Mouse (Mus musculus): Measurements from ENCODE around the gene Vasp. TPM values are rescaled to one million over a fixed set of nuclear protein-coding genes. Genes with fewer than 3 reads are reported as not detected.

Gene Vasp
- total and polyA plus RNA-seq, 3 experiments, result 130 to 185 TPM; not detected in 1

DNA sequence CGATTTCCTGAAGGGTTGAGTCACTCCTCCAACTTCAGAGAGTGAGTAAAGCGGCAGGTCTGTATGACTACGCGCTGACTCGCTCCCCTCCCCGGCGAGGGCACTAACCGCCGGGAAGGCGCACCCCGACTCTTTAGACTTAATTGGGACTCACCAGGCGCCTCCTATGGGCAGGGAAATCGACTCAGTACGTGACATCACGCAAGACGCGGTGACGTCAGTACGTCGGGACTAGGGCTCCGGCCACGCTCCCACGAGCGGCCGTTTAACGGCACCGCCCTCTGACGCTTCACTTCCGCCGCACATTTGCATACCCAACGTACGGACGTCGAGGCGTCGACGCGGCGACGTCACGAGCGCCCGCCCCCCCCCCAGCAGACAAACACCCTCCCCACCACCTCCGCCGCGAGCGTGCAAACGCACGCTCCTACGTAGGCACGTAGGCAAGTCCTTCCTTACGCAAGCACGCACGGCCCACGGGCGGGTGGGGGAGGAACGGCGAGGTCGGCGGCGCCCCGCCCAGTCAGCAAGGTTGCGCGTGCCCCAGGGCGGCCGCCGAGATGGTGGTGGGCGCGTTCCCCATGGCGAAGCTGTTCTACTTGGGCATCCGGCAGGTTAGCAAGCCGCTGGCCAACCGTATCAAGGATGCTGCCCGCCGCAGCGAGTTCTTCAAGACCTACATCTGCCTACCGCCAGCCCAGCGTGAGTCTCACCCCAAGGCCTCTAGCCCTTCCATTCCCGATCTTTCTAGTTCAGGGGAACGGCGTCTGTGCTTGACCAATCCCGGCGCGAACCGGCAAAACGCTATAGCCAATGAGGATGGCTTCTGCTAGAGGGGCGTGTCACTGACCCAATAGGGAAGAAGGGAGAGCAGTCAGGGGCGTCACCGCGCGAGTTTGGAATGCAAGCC is 43.5 kb downstream of the Vasp start, which contains the start of gene Opa3 (continued):
- peak; percentile 11; the same call in 1 of the 2 replicates for TF ChIP-seq TCF12 (IDR thresholded peaks at IDR 0.05; ENCODE audit: low read depth, low read length)
- peak; percentile 86 for TF ChIP-seq MXI1 (IDR thresholded peaks at IDR 0.05; ENCODE audit: low read depth, low read length)
- 0 out of 2 replicates have a peak, but pooled peaks have one; percentile 21 for TF ChIP-seq ELF1 (IDR thresholded peaks at IDR 0.05; ENCODE audit: low read depth, low read length)
- TF ChIP-seq JUND (IDR thresholded peaks at IDR 0.05; ENCODE audit: low read depth, low read length), result no peak
- peak; percentile 79 for TF ChIP-seq MAX (IDR thresholded peaks at IDR 0.05; ENCODE audit: low read length)
- TF ChIP-seq GATA1 (IDR thresholded peaks at IDR 0.05; ENCODE audit: low read depth, low read length), result no peak
- peak; percentile 70 for TF ChIP-seq SIN3A (IDR thresholded peaks at IDR 0.05; ENCODE audit: low read length)
- no peak for TF ChIP-seq ZNF384 (IDR thresholded peaks at IDR 0.05; ENCODE audit: low read depth, low read length)
- TF ChIP-seq ZC3H11A (IDR thresholded peaks at IDR 0.05; ENCODE audit: low read depth, low read length), result no peak
- no peak for TF ChIP-seq USF2 (IDR thresholded peaks at IDR 0.05; ENCODE audit: borderline replicate concordance in 1 of 2, insufficient read depth in 1 of 2, low read depth in 1 of 2, low read length in 2 of 2)
- peak; percentile 45; the same call in 1 of the 2 replicates for TF ChIP-seq MYC (IDR thresholded peaks at IDR 0.05; ENCODE audit: low read depth, low read length)
- TF ChIP-seq HCFC1 (IDR thresholded peaks at IDR 0.05; ENCODE audit: low read depth, low read length), result peak; percentile 83
- TF ChIP-seq NRF1 (IDR thresholded peaks at IDR 0.05; ENCODE audit: insufficient read depth, low read depth, low read length, poor library complexity, severe bottlenecking), result peak; percentile 54; the same call in 1 of the 2 replicates
- TF ChIP-seq MAFK (IDR thresholded peaks at IDR 0.05; ENCODE audit: borderline replicate concordance, low read depth, low read length), result no peak
- TF ChIP-seq TBP (IDR thresholded peaks at IDR 0.05; ENCODE audit: low read depth, low read length), result peak; percentile 86
- peak; percentile 98 for TF ChIP-seq MAZ (IDR thresholded peaks at IDR 0.05; ENCODE audit: low read depth, low read length)
- peak in 1 of 2 experiments; percentile 11; a peak in 2 of 4 replicates for TF ChIP-seq EP300 (IDR thresholded peaks at IDR 0.05; ENCODE audit: low read depth in 1 of 2, low read length in 2 of 2)
- no peak for TF ChIP-seq RCOR1 (IDR thresholded peaks at IDR 0.05; ENCODE audit: low read depth, low read length)
- TF ChIP-seq ZKSCAN1 (IDR thresholded peaks at IDR 0.05; ENCODE audit: low read depth, low read length), result no peak
- TF ChIP-seq ETS1 (IDR thresholded peaks at IDR 0.05; ENCODE audit: low read depth, low read length), result peak; percentile 69; the same call in 1 of the 2 replicates
- TF ChIP-seq CTCF (IDR thresholded peaks at IDR 0.05 in 2 of 3, conservative IDR thresholded peaks at IDR 0.05 in 1 of 3; ENCODE audit: control insufficient read depth in 1 of 3, insufficient read depth in 1 of 3, low read depth in 2 of 3, low read length in 3 of 3, poor library complexity in 1 of 3, severe bottlenecking in 1 of 3), result no peak
- TF ChIP-seq POLR2A (IDR thresholded peaks at IDR 0.05; ENCODE audit: control insufficient read depth in 1 of 2, insufficient read depth in 1 of 2, low read depth in 1 of 2, low read length in 2 of 2, poor library complexity in 1 of 2), result peak; percentile 78 to 91
- no peak for TF ChIP-seq RAD21 (IDR thresholded peaks at IDR 0.05; ENCODE audit: low read depth, low read length)
- TF ChIP-seq NELFE (IDR thresholded peaks at IDR 0.05; ENCODE audit: low read depth, low read length), result peak; percentile 77
- peak; percentile 87 for TF ChIP-seq POLR2AphosphoS2 (IDR thresholded peaks at IDR 0.05; ENCODE audit: low read length)
- no peak; the same call in 1 of the 2 replicates for TF ChIP-seq POLR2AphosphoS5 (IDR thresholded peaks at IDR 0.05; ENCODE audit: borderline replicate concordance, low read depth, low read length)
- peak; percentile 86 for TF ChIP-seq CHD2 (IDR thresholded peaks at IDR 0.05; ENCODE audit: low read length)
